Mouse (Mus musculus) CH12.LX (cell line): Measurements from ENCODE around the gene Tctn1. TPM values are rescaled to one million over a fixed set of nuclear protein-coding genes. Genes with fewer than 3 reads are reported as not detected.

Experiments
- DNase-seq: peaks from one replicate; pipeline ENCODE4 v3.0.0-alpha.2; 2013; ENCODE audit errors: extremely low read depth
- H3K27ac ChIP-seq: 2 replicates; pipeline ENCODE4 v1.5.1; 2012; ENCODE audit warnings: low read depth, mild to moderate bottlenecking, control low read depth, moderate library complexity; ENCODE audit not compliant: insufficient read depth
- H3K27me3 ChIP-seq: replicated peaks from 2 replicates; pipeline ENCODE3; 2012; ENCODE audit warnings: inconsistent platforms
- H3K36me3 ChIP-seq, 2 experiments: replicated peaks in 1 of 2; 2 replicates each; pipeline versions ENCODE3 to v1.6.1; 2012; ENCODE audit warnings: inconsistent platforms in 1 of 2, low read length in 1 of 2, mild to moderate bottlenecking in 1 of 2, mixed read lengths in 1 of 2, moderate library complexity in 1 of 2; ENCODE audit not compliant: control insufficient read depth in 1 of 2, insufficient read depth in 1 of 2
- H3K4me1 ChIP-seq, 2 experiments: 2 replicates each; pipeline ENCODE4 v1.6.1; 2012; ENCODE audit warnings: inconsistent platforms in 1 of 2, moderate library complexity in 1 of 2; ENCODE audit not compliant: insufficient read depth in 2 of 2, control insufficient read depth in 1 of 2
- H3K4me2 ChIP-seq: 2 replicates; pipeline ENCODE4 v1.6.1; 2012; ENCODE audit warnings: low read depth, mild to moderate bottlenecking, control low read depth; ENCODE audit not compliant: poor library complexity, insufficient read depth, severe bottlenecking
- H3K4me3 ChIP-seq, 3 experiments: fragments of 150-350 bp in 1 of 3; sonication (generic) in 1 of 3; replicated peaks in 1 of 3; 2 replicates each; pipeline versions ENCODE3 to v1.5.1; 2011 to 2012; ENCODE audit warnings: low read depth in 2 of 3, low read length in 2 of 3, mild to moderate bottlenecking in 2 of 3, moderate library complexity in 2 of 3, control low read depth in 1 of 3, improper control_type of control experiment in 1 of 3, inconsistent platforms in 1 of 3, mixed read lengths in 1 of 3; ENCODE audit not compliant: poor library complexity in 1 of 3
- H3K79me2 ChIP-seq: replicated peaks from 2 replicates; pipeline ENCODE4 v1.6.1; 2012; ENCODE audit warnings: mild to moderate bottlenecking, moderate library complexity; ENCODE audit not compliant: control insufficient read depth, poor library complexity, insufficient read depth, severe bottlenecking; ENCODE audit errors: extremely low read depth
- H3K9ac ChIP-seq: 2 replicates; pipeline ENCODE4 v1.6.1; 2012; ENCODE audit warnings: low read depth, mild to moderate bottlenecking, control low read depth, moderate library complexity; ENCODE audit not compliant: insufficient read depth
- H3K9me3 ChIP-seq: replicated peaks from 2 replicates; pipeline ENCODE3; 2012; ENCODE audit warnings: low read length, inconsistent platforms, mixed read lengths
- CHD1 ChIP-seq: IDR thresholded peaks from 2 replicates; pipeline ENCODE4 v1.6.1; 2012; ENCODE audit warnings: low read depth, low read length, improper control_type of control experiment, inconsistent platforms
- CTCF ChIP-seq, 2 experiments: IDR thresholded peaks in 1 of 2; conservative IDR thresholded peaks in 1 of 2; 2 replicates each; pipeline ENCODE4 v1.5.1; 2011 to 2012; ENCODE audit warnings: low read depth in 2 of 2, low read length in 2 of 2, improper control_type of control experiment in 1 of 2, inconsistent platforms in 1 of 2, mild to moderate bottlenecking in 1 of 2, moderate library complexity in 1 of 2
- GABPA ChIP-seq: IDR thresholded peaks from 2 replicates; pipeline ENCODE4 v1.6.1; 2012; ENCODE audit warnings: low read depth, low read length, improper control_type of control experiment, inconsistent platforms; ENCODE audit not compliant: insufficient replicate concordance
- JUND ChIP-seq: conservative IDR thresholded peaks from 2 replicates; pipeline ENCODE4 v1.6.1; 2011; ENCODE audit warnings: low read depth, low read length, improper control_type of control experiment
- MAFK ChIP-seq: IDR thresholded peaks from 2 replicates; pipeline ENCODE4 v1.6.1; 2011; ENCODE audit warnings: low read length, improper control_type of control experiment; ENCODE audit not compliant: insufficient replicate concordance
- MAZ ChIP-seq: IDR thresholded peaks from 2 replicates; pipeline ENCODE4 v1.6.1; 2012; ENCODE audit warnings: low read depth, mild to moderate bottlenecking, inconsistent platforms, low read length, improper control_type of control experiment, moderate library complexity
- MXI1 ChIP-seq: IDR thresholded peaks from 2 replicates; pipeline ENCODE4 v1.6.1; 2011; ENCODE audit warnings: mild to moderate bottlenecking, low read depth, low read length, improper control_type of control experiment
- NRF1 ChIP-seq: IDR thresholded peaks from 2 replicates; pipeline ENCODE4 v1.6.1; 2014; ENCODE audit warnings: low read depth, mild to moderate bottlenecking, inconsistent platforms, low read length, improper control_type of control experiment, moderate library complexity
- PAX5 ChIP-seq: IDR thresholded peaks from 2 replicates; pipeline ENCODE4 v1.6.1; 2012; ENCODE audit warnings: low read length, inconsistent platforms, mixed read lengths
- RAD21 ChIP-seq: IDR thresholded peaks from 2 replicates; pipeline ENCODE4 v1.6.1; 2011; ENCODE audit warnings: low read depth, mild to moderate bottlenecking, low read length, improper control_type of control experiment, moderate library complexity
- RCOR1 ChIP-seq: conservative IDR thresholded peaks from 2 replicates; pipeline ENCODE4 v1.6.1; 2012; ENCODE audit warnings: low read depth, mild to moderate bottlenecking, inconsistent platforms, low read length, improper control_type of control experiment
- ZMIZ1 ChIP-seq: IDR thresholded peaks from 2 replicates; pipeline ENCODE4 v1.6.1; 2012; ENCODE audit warnings: low read depth, mild to moderate bottlenecking, inconsistent platforms, low read length, improper control_type of control experiment
- ZNF384 ChIP-seq: IDR thresholded peaks from 2 replicates; pipeline ENCODE4 v1.6.1; 2012; ENCODE audit warnings: low read depth, low read length, improper control_type of control experiment, inconsistent platforms
- dilution Hi-C: fragments of 300-500 bp; cut with MboI; formaldehyde crosslinking; loops from 2 replicates; pipeline ENCODE4 v1.14.3; 2020; ENCODE audit warnings: low sequenced_read_pairs; ENCODE audit not compliant: extremely low pct_unique_long_range_greater_than_20kb, extremely low pct_ligation_motif_present
- in situ Hi-C: fragments of 300-500 bp; cut with MboI; formaldehyde crosslinking; loops from 3 replicates; pipeline ENCODE4 v1.14.3; 2019; ENCODE audit warnings: low sequenced_read_pairs, low pct_ligation_motif_present, low pct_unique_long_range_greater_than_20kb, mixed read lengths
- polyA plus RNA-seq: library from polyadenylated mRNA; unstranded; fragments of >175 nt; gene quantifications from 2 replicates; pipeline ENCODE4 v1.2.1, GENCODE M21; 2012; ENCODE audit warnings: low read depth; ENCODE audit not compliant: insufficient read length
- total RNA-seq, 2 experiments: library from RNA; depleted of rRNA; stranded (reverse); fragments of 300-350 nt in 1 of 2; fragments of >200 nt in 1 of 2; gene quantifications; 2 replicates each; pipeline ENCODE4 v1.2.3; 2012 to 2014

Tctn1 gene
- total and polyA plus RNA-seq, 3 experiments, result 2.9 to 8.8 (median 3.7) TPM

- in situ Hi-C loops (no loop called here), dilution Hi-C loops (no loop called here)
- peaks cover 3% of the 10 kb centered on the region for H3K9me3 ChIP-seq
- peaks cover 7 to 36% of the 10 kb centered on the region in 2 experiments; a peak in 2 of 4 replicates for H3K4me1 ChIP-seq
- H3K4me3 ChIP-seq, result no peak overlapping the region
- H3K27ac ChIP-seq, result no peak overlapping the region
- no peaks in the 10 kb centered on the region for H3K27me3 ChIP-seq
- peaks cover 26% of the 10 kb centered on the region for H3K79me2 ChIP-seq
- no peak for TF ChIP-seq GABPA
- TF ChIP-seq MAZ, result no peak
- no peak for TF ChIP-seq ZMIZ1
- no peak for TF ChIP-seq MXI1
- no peak for TF ChIP-seq MAFK
- TF ChIP-seq RAD21, result peak; percentile 31
- TF ChIP-seq PAX5, result no peak
- TF ChIP-seq CHD1, result no peak
- TF ChIP-seq NRF1, result no peak
- peak in 1 of 2 experiments; percentile 29; a peak in 2 of 4 replicates for TF ChIP-seq CTCF (conservative IDR thresholded peaks at IDR 0.05 in 1 of 2, IDR thresholded peaks at IDR 0.05 in 1 of 2; ENCODE audit: low read depth in 2 of 2, low read length in 2 of 2)
- no peak overlapping the region for H3K4me2 ChIP-seq
- peaks cover 11 to 82% of the 10 kb centered on the region in 2 experiments for H3K36me3 ChIP-seq
- DNase-seq, result no peak
- no peak overlapping the region for H3K9ac ChIP-seq
These were observed 38.8 kb upstream of the Tctn1 start for GRCm38 (mm10) chr5:122302810-122303745.

- TF ChIP-seq JUND (no peak), RCOR1 (no peak), ZNF384 (no peak)
- dilution Hi-C loops, result no loop called here
These were observed 35.8 kb upstream of the Tctn1 start for GRCm38 (mm10) chr5:122300071-122300518.

More at GRCm38 (mm10) chr5:122300071-122300518, 35.8 kb upstream of the Tctn1 start:
- H3K36me3 ChIP-seq, result peaks cover 11 to 78% of the 10 kb centered on the region in 2 experiments
- no peaks in the 10 kb centered on the region for H3K27me3 ChIP-seq
- H3K4me2 ChIP-seq, result no peak overlapping the region
- peaks cover 3% of the 10 kb centered on the region for H3K9me3 ChIP-seq
- H3K4me1 ChIP-seq, result peaks cover 6 to 38% of the 10 kb centered on the region in 2 experiments
- H3K9ac ChIP-seq, result no peak overlapping the region
- peaks cover 42% of the 10 kb centered on the region for H3K79me2 ChIP-seq
- H3K4me3 ChIP-seq, result no peak overlapping the region
- no peak overlapping the region for H3K27ac ChIP-seq
- in situ Hi-C loops, result no loop called here
- DNase-seq, result no peak
